Mouse (Mus musculus): Measurements from ENCODE around the gene 1700015F17Rik. TPM values are rescaled to one million over a fixed set of nuclear protein-coding genes. Genes with fewer than 3 reads are reported as not detected.

1700015F17Rik gene
- total RNA-seq, 2 experiments from 2014 or later = not detected

- no peak for ATAC-seq (replicated peaks; ENCODE audit: poor library complexity)
These were observed 47.1 kb downstream of the 1700015F17Rik start for GRCm38 (mm10) chr5:5431746-5432438.

GRCm38 (mm10) chr5:5423723-5424171, 55.2 kb downstream of the 1700015F17Rik start:
- ATAC-seq (replicated peaks; ENCODE audit: poor library complexity) = no peak

- ATAC-seq (replicated peaks; ENCODE audit: poor library complexity) = no peak
These were observed 55.9 kb downstream of the 1700015F17Rik start for GRCm38 (mm10) chr5:5423081-5423480.

- no peak for ATAC-seq (replicated peaks; ENCODE audit: poor library complexity)
These were observed 57.5 kb downstream of the 1700015F17Rik start for GRCm38 (mm10) chr5:5421439-5421838.

- peak; percentile 93 for ATAC-seq (replicated peaks; ENCODE audit: poor library complexity)
These were observed 58.9 kb downstream of the 1700015F17Rik start, which contains the start of gene Cdk14 for GRCm38 (mm10) chr5:5419992-5420455. Cdk14 (minus strand) TSS chr5:5420312.

- peak; percentile 41 for ATAC-seq (replicated peaks; ENCODE audit: poor library complexity)
These were observed 59.7 kb downstream of the 1700015F17Rik start for GRCm38 (mm10) chr5:5419253-5419652.

- no peak for ATAC-seq (replicated peaks; ENCODE audit: poor library complexity)
These were observed 64.1 kb downstream of the 1700015F17Rik start for GRCm38 (mm10) chr5:5414835-5415234.

- no peak for ATAC-seq (replicated peaks; ENCODE audit: poor library complexity)
These were observed 67.1 kb downstream of the 1700015F17Rik start for GRCm38 (mm10) chr5:5411886-5412285.

- ATAC-seq (replicated peaks; ENCODE audit: poor library complexity) = no peak
These were observed 77.0 kb downstream of the 1700015F17Rik start for GRCm38 (mm10) chr5:5401986-5402385.

GRCm38 (mm10) chr5:5392786-5393185, 86.2 kb downstream of the 1700015F17Rik start:
- no peak for ATAC-seq (replicated peaks; ENCODE audit: poor library complexity)

Other genes with a start within 250 kb of the 1700015F17Rik start
- gene Cdk14, start 58.8 kb downstream of the 1700015F17Rik start, total RNA-seq (2015) = 0.88 and 1.7 TPM in 2 replicates
- 0.07 and 0.25 TPM in 2 replicates for gene Cdk14, start 58.8 kb downstream of the 1700015F17Rik start, total RNA-seq (2017)
- 1.7 and 2.0 TPM in 2 replicates for gene Cldn12, start 35.8 kb upstream of the 1700015F17Rik start, total RNA-seq (2015)
- 4.1 and 5.0 TPM in 2 replicates for gene Cldn12, start 35.8 kb upstream of the 1700015F17Rik start, total RNA-seq (2017)
- 30.2 and 30.8 TPM in 2 replicates for gene Gtpbp10, start 80.4 kb upstream of the 1700015F17Rik start, total RNA-seq (2015)
- 32.6 and 34.7 TPM in 2 replicates for gene Gtpbp10, start 80.4 kb upstream of the 1700015F17Rik start, total RNA-seq (2017)
- gene Gm8773, start 94.7 kb upstream of the 1700015F17Rik start, total RNA-seq (2015) = not detected in 2 replicates
- gene Gm8773, start 94.7 kb upstream of the 1700015F17Rik start, total RNA-seq (2017) = not detected in 2 replicates
- gene Cfap69, start 185.1 kb upstream of the 1700015F17Rik start, total RNA-seq (2015) = not detected in 2 replicates
- gene Cfap69, start 185.1 kb upstream of the 1700015F17Rik start, total RNA-seq (2017) = not detected in 2 replicates
- gene Steap2, start 215.4 kb upstream of the 1700015F17Rik start, total RNA-seq (2015) = not detected in 2 replicates
- gene Steap2, start 215.4 kb upstream of the 1700015F17Rik start, total RNA-seq (2017) = not detected in 2 replicates